8 mouse cellular contexts compared by ENCODE assay signal in the genomic region with DNA sequence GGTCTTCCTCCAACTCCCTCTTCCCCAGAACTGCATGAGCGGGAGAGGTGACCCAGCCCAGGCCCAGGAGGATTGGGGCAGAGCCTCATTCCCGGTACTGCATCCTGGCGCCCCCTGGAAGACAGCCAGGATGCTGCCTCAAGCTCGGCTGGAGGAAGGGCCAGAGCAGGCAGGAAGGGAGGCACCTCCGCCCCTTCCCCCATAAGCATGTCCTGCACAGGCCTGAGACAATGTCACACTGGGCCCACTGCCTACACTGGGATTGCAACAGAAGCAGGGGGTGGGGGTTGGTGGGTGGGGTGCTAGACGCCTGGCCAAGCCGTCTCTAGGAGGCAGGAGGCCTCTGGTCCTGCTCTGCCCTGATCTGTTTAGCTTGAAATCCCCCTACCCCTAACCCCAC. TPM values are rescaled to one million over a fixed set of nuclear protein-coding genes. Genes with fewer than 3 reads are reported as not detected.
DNase-seq lines count a peak whose midpoint lies in the region; ATAC-seq lines count a peak whose summit lies in the region.

No protein-coding gene starts in this region.

- no peak overlapping the region for H3K4me2 ChIP-seq in forebrain, embryonic 15.5 days (replicated peaks)
- no peak overlapping the region for H3K4me2 ChIP-seq in hindbrain, embryonic 12.5 days (replicated peaks)
- no peak overlapping the region for H3K4me2 ChIP-seq in liver, embryonic 12.5 days

- WGBS in forebrain, embryonic 15.5 days, result 11% methylated on average over 7 of the region's 7 CpGs
- WGBS in hindbrain, embryonic 12.5 days, result 31% methylated on average over 7 of the region's 7 CpGs
- 30% methylated on average over 7 of the region's 7 CpGs for WGBS in liver, embryonic 12.5 days (ENCODE audit: insufficient replicate concordance)

- H3K9me3 ChIP-seq in forebrain, embryonic 15.5 days, result no peaks in the 10 kb centered on the region
- H3K9me3 ChIP-seq in hindbrain, embryonic 12.5 days (replicated peaks), result no peaks in the 10 kb centered on the region
- H3K9me3 ChIP-seq in liver, embryonic 12.5 days (replicated peaks), result no peaks in the 10 kb centered on the region

- H3K27me3 ChIP-seq in forebrain, embryonic 15.5 days, result no peaks in the 10 kb centered on the region
- H3K27me3 ChIP-seq in hindbrain, embryonic 12.5 days, result no peaks in the 10 kb centered on the region; the same call in 1 of the 2 replicates
- H3K27me3 ChIP-seq in liver, embryonic 12.5 days (replicated peaks), result no peaks in the 10 kb centered on the region

- peaks cover 15% of the 10 kb centered on the region for H3K4me1 ChIP-seq in forebrain, embryonic 15.5 days
- H3K4me1 ChIP-seq in hindbrain, embryonic 12.5 days, result peaks cover 29% of the 10 kb centered on the region
- peaks cover 27% of the 10 kb centered on the region for H3K4me1 ChIP-seq in liver, embryonic 12.5 days

- ATAC-seq in forebrain, embryonic 15.5 days (replicated peaks), result 0 out of 2 replicates have a peak, but pooled peaks have one; percentile 23
- peak; percentile 23; the same call in 1 of the 2 replicates for ATAC-seq in hindbrain, embryonic 12.5 days (ENCODE audit: low FRiP score)
- ATAC-seq in liver, embryonic 12.5 days, result peak; percentile 31; the same call in 1 of the 2 replicates

- H3K9ac ChIP-seq in forebrain, embryonic 15.5 days (replicated peaks), result no peak overlapping the region
- no peak overlapping the region; the same call in 1 of the 2 replicates for H3K9ac ChIP-seq in hindbrain, embryonic 12.5 days
- no peak overlapping the region for H3K9ac ChIP-seq in liver, embryonic 12.5 days

- peak; percentile 50 for DNase-seq in embryo, embryonic 10 days (ENCODE audit: low spot score)
- no peak for DNase-seq in embryo, embryonic 10.5 days (ENCODE audit: low spot score)
- DNase-seq in right cerebral cortex, postnatal 10 days (ENCODE audit: low spot score in 2 of 2), result no peak
- DNase-seq in left cerebral cortex, adult 11 months (ENCODE audit: low spot score), result no peak
- no peak for DNase-seq in left cerebral cortex, postnatal 25 days (ENCODE audit: low spot score in 2 of 2)

- intact Hi-C loops in left cerebral cortex, postnatal 25 days (cut with DNase I), result no loop called here

- H3K4me3 ChIP-seq in forebrain, embryonic 15.5 days, result no peak overlapping the region
- H3K4me3 ChIP-seq in hindbrain, embryonic 12.5 days, result no peak overlapping the region
- H3K4me3 ChIP-seq in liver, embryonic 12.5 days, result no peak overlapping the region

- H3K27ac ChIP-seq in forebrain, embryonic 15.5 days (replicated peaks), result peak overlapping the region; percentile 15; the same call in 1 of the 2 replicates
- no peak overlapping the region for H3K27ac ChIP-seq in hindbrain, embryonic 12.5 days
- no peak overlapping the region for H3K27ac ChIP-seq in liver, embryonic 12.5 days

- H3K36me3 ChIP-seq in forebrain, embryonic 15.5 days, result no peaks in the 10 kb centered on the region
- no peaks in the 10 kb centered on the region for H3K36me3 ChIP-seq in hindbrain, embryonic 12.5 days
- 0 out of 2 replicates have a peak, but pooled peaks cover 2% of the 10 kb centered on the region for H3K36me3 ChIP-seq in liver, embryonic 12.5 days

RNA-seq across cellular contexts. Expression of a gene that starts 12.7 kb away (rescaled TPM):
- 77.9 and 85.9 TPM in 2 replicates for polyA plus RNA-seq in forebrain, embryonic 15.5 days (2015; fragmentation: Nextera tagmentation; extraction: Ambion mirVana)
- 51.7 and 58.0 TPM in 2 replicates for polyA plus RNA-seq in hindbrain, embryonic 12.5 days (2016; fragmentation: Nextera tagmentation; extraction: Ambion mirVana)
- polyA plus RNA-seq in liver, embryonic 12.5 days (2016; fragmentation: Nextera tagmentation; extraction: Ambion mirVana), result 11.0 and 11.7 TPM in 2 replicates
- total RNA-seq in left cerebral cortex, postnatal 25 days (2021), result 1 to 10 TPM; 6.0 to 6.1 TPM

RNA-seq across cellular contexts. Expression of a gene that starts 16.9 kb away (rescaled TPM):
- 1.3 and 1.7 TPM in 2 replicates for polyA plus RNA-seq in forebrain, embryonic 15.5 days (2015; fragmentation: Nextera tagmentation; extraction: Ambion mirVana)
- polyA plus RNA-seq in hindbrain, embryonic 12.5 days (2016; fragmentation: Nextera tagmentation; extraction: Ambion mirVana), result 2.7 and 2.9 TPM in 2 replicates
- polyA plus RNA-seq in liver, embryonic 12.5 days (2016; fragmentation: Nextera tagmentation; extraction: Ambion mirVana), result 2.3 and 2.5 TPM in 2 replicates
- total RNA-seq in left cerebral cortex, postnatal 25 days (2021), result 1 to 10 TPM; 3.9 to 4.2 TPM

RNA-seq across cellular contexts. Expression of a gene that starts 56.5 kb away (rescaled TPM):
- polyA plus RNA-seq in forebrain, embryonic 15.5 days (2015; fragmentation: Nextera tagmentation; extraction: Ambion mirVana), result 7.6 and 9.0 TPM in 2 replicates
- 15.1 and 15.6 TPM in 2 replicates for polyA plus RNA-seq in hindbrain, embryonic 12.5 days (2016; fragmentation: Nextera tagmentation; extraction: Ambion mirVana)
- 17.6 and 18.1 TPM in 2 replicates for polyA plus RNA-seq in liver, embryonic 12.5 days (2016; fragmentation: Nextera tagmentation; extraction: Ambion mirVana)
- 10 to 100 TPM; 11.9 to 13.2 TPM for total RNA-seq in left cerebral cortex, postnatal 25 days (2021)
